Mouse (Mus musculus) liver, embryonic 16.5 days (tissue): ENCODE results near the gene Defa34. TPM values are rescaled to one million over a fixed set of nuclear protein-coding genes. Genes with fewer than 3 reads are reported as not detected.
"Not testable (repeated sequence)": the region's sequence is repeated elsewhere in the genome, so short reads cannot be mapped to it uniquely, and the experiment has no call there.

Experiments used
- ATAC-seq: fragments of 200-750 bp; cut with Nextera tagmentation; 2 replicates; pipeline ENCODE4 v1.8.0; 2017; ENCODE audit warnings: low read depth, mild to moderate bottlenecking, moderate number of reproducible peaks, moderate library complexity
- H3K27ac ChIP-seq: fragments of 300-500 bp; sonication (generic); 2 replicates; pipeline ENCODE4 v1.5.1; 2014; ENCODE audit warnings: mild to moderate bottlenecking, low read length
- H3K27me3 ChIP-seq: fragments of 300-500 bp; sonication (generic); 2 replicates; pipeline ENCODE4 v1.6.1; 2014; ENCODE audit warnings: low read depth, low read length, mixed read lengths; ENCODE audit not compliant: control insufficient read depth, insufficient read depth
- H3K36me3 ChIP-seq: fragments of 300-500 bp; sonication (generic); 2 replicates; pipeline ENCODE4 v1.6.1; 2014; ENCODE audit warnings: mild to moderate bottlenecking; ENCODE audit not compliant: control insufficient read depth, insufficient read depth
- H3K4me1 ChIP-seq: fragments of 300-500 bp; sonication (generic); 2 replicates; pipeline ENCODE4 v1.6.1; 2014; ENCODE audit warnings: low read depth, low read length, mixed read lengths; ENCODE audit not compliant: control insufficient read depth
- H3K4me2 ChIP-seq: fragments of 300-500 bp; sonication (generic); 2 replicates; pipeline ENCODE4 v1.6.1; 2014; ENCODE audit warnings: low read depth, low read length, mixed read lengths
- H3K4me3 ChIP-seq: fragments of 300-500 bp; sonication (generic); 2 replicates; pipeline ENCODE4 v1.5.1; 2014; ENCODE audit warnings: low read depth, mild to moderate bottlenecking, low read length
- H3K9ac ChIP-seq: fragments of 300-500 bp; sonication (generic); 2 replicates; pipeline ENCODE4 v1.6.1; 2014; ENCODE audit warnings: low read depth, low read length
- H3K9me3 ChIP-seq: fragments of 300-500 bp; sonication (generic); replicated peaks from 2 replicates; pipeline ENCODE4 v1.6.1; 2016; ENCODE audit warnings: low read length; ENCODE audit not compliant: control insufficient read depth
- WGBS: fragments of 180-500 bp; shearing (Covaris S2); extraction: QIAGEN DNeasy Blood & Tissue Kit; methylation state at CpG from one replicate; pipeline ENCODE4 v1.1.7; 2014; ENCODE audit not compliant: insufficient replicate concordance; 5-methylcytosine and 5-hydroxymethylcytosine counted together
- polyA plus RNA-seq: library from polyadenylated mRNA; unstranded; fragments of >200 nt; fragmentation: Nextera tagmentation; extraction: Ambion mirVana; gene quantifications from 2 replicates; pipeline ENCODE4 v1.2.1, GENCODE M21; 2015

Defa34 gene
- not detected in 2 replicates for polyA plus RNA-seq

DNA sequence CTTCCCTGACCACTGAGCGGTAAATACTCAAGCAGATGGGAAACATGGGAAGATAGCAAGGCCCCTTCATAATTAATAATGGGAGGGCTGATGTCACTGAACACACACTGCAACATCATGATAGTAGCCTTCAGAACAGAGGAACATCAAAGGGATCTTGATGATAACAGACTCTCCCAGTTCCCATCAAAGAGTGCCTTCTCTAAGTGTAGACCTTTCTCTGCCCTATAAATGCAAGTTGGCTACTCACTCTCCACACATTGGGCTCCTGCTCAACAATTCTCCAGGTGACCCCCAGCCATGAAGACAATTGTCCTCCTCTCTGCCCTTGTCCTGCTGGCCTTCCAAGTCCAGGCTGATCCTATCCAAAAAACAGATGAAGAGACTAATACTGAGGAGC, at the start of gene Defa34:
Gene Defa34 (plus strand): TSS at position 301 of the 400 bp plus-strand sequence.
- not testable (repeated sequence) for ATAC-seq, H3K27ac ChIP-seq
- WGBS = no CpG with 5 or more reads among the region's 1 CpGs

DNA sequence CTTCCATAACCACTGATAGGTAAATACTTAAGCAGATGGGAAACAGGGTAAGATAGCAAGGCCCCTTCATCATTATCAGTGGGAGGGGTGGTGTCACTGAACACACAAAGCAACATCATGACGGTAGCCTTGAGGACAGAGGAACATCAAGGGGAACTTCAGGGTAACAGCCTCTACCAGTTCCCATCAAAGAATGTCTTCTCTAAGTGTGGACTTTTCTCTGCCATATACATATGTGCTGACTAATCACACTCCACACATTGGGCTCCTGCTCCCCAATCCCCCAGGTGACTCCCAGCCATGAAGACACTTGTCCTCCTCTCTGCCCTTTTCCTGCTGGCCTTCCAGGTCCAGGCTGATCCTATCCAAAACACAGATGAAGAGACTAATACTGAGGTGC, 47.7 kb upstream of the Defa34 start, which contains the start of gene Defa26:
Gene Defa26 (plus strand): TSS at position 301 of the 400 bp plus-strand sequence.
- ATAC-seq, H3K9me3 ChIP-seq, H3K36me3 ChIP-seq, H3K9ac ChIP-seq, H3K27ac ChIP-seq, H3K27me3 ChIP-seq, H3K4me2 ChIP-seq, H3K4me3 ChIP-seq, H3K4me1 ChIP-seq: not testable (repeated sequence)
- WGBS = no CpG with 5 or more reads among the region's 1 CpGs

More for the DNA sequence above, at the start of gene Defa34:
- H3K9ac ChIP-seq, H3K4me3 ChIP-seq, H3K4me2 ChIP-seq, H3K27me3 ChIP-seq, H3K9me3 ChIP-seq, H3K36me3 ChIP-seq, H3K4me1 ChIP-seq: not testable (repeated sequence)

DNA sequence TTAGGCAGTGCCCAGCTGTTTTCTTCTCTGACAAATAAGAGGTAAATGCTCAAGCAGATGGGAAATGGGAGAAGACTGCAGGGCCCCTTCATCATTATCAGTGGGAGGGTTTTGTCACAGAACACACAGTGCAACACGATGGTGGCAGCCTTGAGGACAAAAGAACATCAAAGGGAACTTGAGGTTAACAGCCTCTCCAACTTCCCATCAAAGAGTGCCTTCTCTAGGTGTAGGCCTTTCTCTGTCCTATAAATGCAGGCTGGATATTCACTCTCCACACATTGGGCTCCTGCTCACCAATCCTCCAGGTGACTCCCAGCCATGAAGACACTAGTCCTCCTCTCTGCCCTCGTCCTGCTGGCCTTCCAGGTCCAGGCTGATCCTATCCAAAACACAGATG, 10.1 kb upstream of the Defa34 start, which contains the start of gene Defa17:
Gene Defa17 (plus strand): TSS at position 301 of the 400 bp plus-strand sequence.
- not testable (repeated sequence) for H3K4me2 ChIP-seq, H3K27me3 ChIP-seq, H3K9ac ChIP-seq, ATAC-seq, H3K36me3 ChIP-seq, H3K27ac ChIP-seq, H3K4me3 ChIP-seq, H3K4me1 ChIP-seq, H3K9me3 ChIP-seq
- WGBS = no CpG with 5 or more reads among the region's 2 CpGs

DNA sequence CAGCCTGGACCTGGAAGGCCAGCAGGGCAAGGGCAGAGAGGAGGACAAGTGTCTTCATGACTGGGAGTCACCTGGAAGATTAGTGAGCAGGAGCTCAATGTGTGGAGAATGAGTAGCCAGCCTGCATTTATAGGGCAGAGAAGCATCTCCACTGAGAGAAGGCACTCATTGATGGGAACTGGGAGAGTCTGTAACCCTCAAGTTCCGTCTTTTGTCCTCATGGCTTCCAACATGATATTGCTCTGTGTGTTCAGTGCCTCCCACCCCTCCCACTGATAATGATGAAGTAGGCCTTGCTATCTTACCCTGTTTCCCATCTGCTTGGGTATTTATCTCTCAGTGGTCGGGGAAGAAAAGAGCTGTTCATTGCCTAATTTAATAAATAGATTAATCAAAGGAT, 37.9 kb downstream of the Defa34 start, which contains the start of gene AY761184:
Gene AY761184 (minus strand): TSS at position 101 of the 400 bp plus-strand sequence.
- H3K27ac ChIP-seq, ATAC-seq, H3K9ac ChIP-seq, H3K36me3 ChIP-seq, H3K4me3 ChIP-seq, H3K4me1 ChIP-seq, H3K27me3 ChIP-seq, H3K9me3 ChIP-seq, H3K4me2 ChIP-seq: not testable (repeated sequence)
- 56% methylated on average over 2 of the region's 2 CpGs for WGBS

Other genes with a start within 250 kb of the Defa34 start
- gene Defa36, start 238.4 kb upstream of the Defa34 start, polyA plus RNA-seq = not detected in 2 replicates
- gene Gm7849, start 209.2 kb upstream of the Defa34 start, polyA plus RNA-seq = not detected in 2 replicates
- gene Defa20, start 156.5 kb upstream of the Defa34 start, polyA plus RNA-seq = not detected in 2 replicates
- gene Defa32, start 136.8 kb upstream of the Defa34 start, polyA plus RNA-seq = not detected in 2 replicates
- gene Defa37, start 100.4 kb upstream of the Defa34 start, polyA plus RNA-seq = not detected in 2 replicates
- gene Defa28, start 82.8 kb upstream of the Defa34 start, polyA plus RNA-seq = not detected in 2 replicates
- not detected in 2 replicates for gene Gm7861, start 71.3 kb upstream of the Defa34 start, polyA plus RNA-seq
- gene Defa26, start 47.6 kb upstream of the Defa34 start, polyA plus RNA-seq = not detected in 2 replicates
- 0.34 TPM in 1 of 2 replicates, not detected in the other for gene Defa17, start 10.0 kb upstream of the Defa34 start, polyA plus RNA-seq
- gene AY761184, start 37.8 kb downstream of the Defa34 start, polyA plus RNA-seq = not detected in 2 replicates
- 0.63 TPM in 1 of 2 replicates, not detected in the other for gene Defa24, start 68.7 kb downstream of the Defa34 start, polyA plus RNA-seq
- gene Defb50, start 157.7 kb downstream of the Defa34 start, polyA plus RNA-seq = not detected in 2 replicates
- not detected in 2 replicates for gene Defb2, start 174.1 kb downstream of the Defa34 start, polyA plus RNA-seq
- not detected in 2 replicates for gene Defb10, start 193.1 kb downstream of the Defa34 start, polyA plus RNA-seq
- not detected in 2 replicates for gene Defb9, start 219.6 kb downstream of the Defa34 start, polyA plus RNA-seq
- gene Defb11, start 240.6 kb downstream of the Defa34 start, polyA plus RNA-seq = not detected in 2 replicates